Mouse (Mus musculus): Measurements from ENCODE around the gene Cnr2. TPM values are rescaled to one million over a fixed set of nuclear protein-coding genes. Genes with fewer than 3 reads are reported as not detected.

The Cnr2 gene
- under 1 TPM; 0.13 to 0.74 (median 0.40) TPM for total RNA-seq (2022)

GRCm38 (mm10) chr4:135895071-135895571 lies at the start of gene Cnr2:
Cnr2 (plus strand) TSS chr4:135895394.
- no peak for DNase-seq (ENCODE audit: low spot score in 2 of 2)

GRCm38 (mm10) chr4:135847581-135847980 lies 47.6 kb upstream of the Cnr2 start:
- no peak for DNase-seq (ENCODE audit: low spot score in 2 of 2)

- DNase-seq (ENCODE audit: low spot score in 2 of 2), result peak in 1 of 2 experiments; percentile 55
Measured at GRCm38 (mm10) chr4:135850411-135851095, 44.6 kb upstream of the Cnr2 start.

- no peak for DNase-seq (ENCODE audit: low spot score in 2 of 2)
Measured at GRCm38 (mm10) chr4:135851942-135852341, 43.3 kb upstream of the Cnr2 start.

- no peak for DNase-seq (ENCODE audit: low spot score in 2 of 2)
Measured at GRCm38 (mm10) chr4:135853987-135854546, 41.1 kb upstream of the Cnr2 start.

- DNase-seq (ENCODE audit: low spot score in 2 of 2), result no peak
Measured at GRCm38 (mm10) chr4:135854630-135855029, 40.6 kb upstream of the Cnr2 start.

- no peak for DNase-seq (ENCODE audit: low spot score in 2 of 2)
Measured at GRCm38 (mm10) chr4:135855080-135855479, 40.1 kb upstream of the Cnr2 start.

- DNase-seq (ENCODE audit: low spot score in 2 of 2), result peak; percentile 76 to 95
Measured at GRCm38 (mm10) chr4:135855536-135856222, 39.5 kb upstream of the Cnr2 start, which contains the start of gene Srsf10. Srsf10 (plus strand) TSS chr4:135855747.

GRCm38 (mm10) chr4:135856223-135857091 lies 38.7 kb upstream of the Cnr2 start:
- DNase-seq (ENCODE audit: low spot score in 2 of 2), result peak in 1 of 2 experiments; percentile 45

- DNase-seq (ENCODE audit: low spot score in 2 of 2), result no peak
Measured at GRCm38 (mm10) chr4:135857597-135858186, 37.5 kb upstream of the Cnr2 start.

GRCm38 (mm10) chr4:135868996-135869395 lies 26.2 kb upstream of the Cnr2 start:
- DNase-seq (ENCODE audit: low spot score in 2 of 2), result no peak

GRCm38 (mm10) chr4:135870227-135871023 lies 24.8 kb upstream of the Cnr2 start:
- DNase-seq (ENCODE audit: low spot score in 2 of 2), result no peak

GRCm38 (mm10) chr4:135872015-135872414 lies 23.2 kb upstream of the Cnr2 start:
- no peak for DNase-seq (ENCODE audit: low spot score in 2 of 2)

GRCm38 (mm10) chr4:135872589-135873391 lies 22.4 kb upstream of the Cnr2 start:
- no peak for DNase-seq (ENCODE audit: low spot score in 2 of 2)

GRCm38 (mm10) chr4:135873526-135874202 lies 21.5 kb upstream of the Cnr2 start, which contains the start of gene Pnrc2:
Pnrc2 (minus strand) TSS chr4:135873850.
- peak; percentile 84 to 89 for DNase-seq (ENCODE audit: low spot score in 2 of 2)

- DNase-seq (ENCODE audit: low spot score in 2 of 2), result no peak
Measured at GRCm38 (mm10) chr4:135874564-135875535, 20.3 kb upstream of the Cnr2 start.

- no peak for DNase-seq (ENCODE audit: low spot score in 2 of 2)
Measured at GRCm38 (mm10) chr4:135875546-135875945, 19.6 kb upstream of the Cnr2 start.
